Mouse (Mus musculus): Measurements from ENCODE around the gene Snapc2. TPM values are rescaled to one million over a fixed set of nuclear protein-coding genes. Genes with fewer than 3 reads are reported as not detected.

Snapc2 gene
- total and polyA plus RNA-seq, 3 experiments, result 22.4 to 30.8 (median 30.0) TPM

- Histone ChIP-seq H3K9me3 (replicated peaks; ENCODE audit: low read length) (no peaks in the 10 kb centered on the region), H3K9ac (ENCODE audit: insufficient read depth, low read depth) (no peak overlapping the region), H3K4me3 (replicated peaks in 1 of 3; ENCODE audit: low read depth in 2 of 3, low read length in 2 of 3, poor library complexity in 1 of 3) (no peak overlapping the region), H3K4me2 (ENCODE audit: insufficient read depth, low read depth, poor library complexity, severe bottlenecking) (no peak overlapping the region), H3K27ac (ENCODE audit: insufficient read depth, low read depth) (no peak overlapping the region), H3K27me3 (replicated peaks) (no peaks in the 10 kb centered on the region), H3K79me2 (replicated peaks; ENCODE audit: control insufficient read depth, extremely low read depth, insufficient read depth, poor library complexity, severe bottlenecking) (no peaks in the 10 kb centered on the region), H3K4me1 (ENCODE audit: control insufficient read depth in 1 of 2, insufficient read depth in 2 of 2) (peaks cover 3 to 6% of the 10 kb centered on the region in 2 experiments), H3K36me3 (replicated peaks in 1 of 2; ENCODE audit: control insufficient read depth in 1 of 2, insufficient read depth in 1 of 2, low read length in 1 of 2) (peaks cover 78 to 96% of the 10 kb centered on the region in 2 experiments)
- no peak for DNase-seq (ENCODE audit: extremely low read depth)
- TF ChIP-seq GABPA (IDR thresholded peaks at IDR 0.05; ENCODE audit: insufficient replicate concordance, low read depth, low read length), result no peak
- no peak for TF ChIP-seq POLR2AphosphoS2 (IDR thresholded peaks at IDR 0.05; ENCODE audit: low read depth, low read length)
- TF ChIP-seq MAZ (IDR thresholded peaks at IDR 0.05; ENCODE audit: low read depth, low read length), result no peak
- no peak for TF ChIP-seq NELFE (IDR thresholded peaks at IDR 0.05; ENCODE audit: low read depth, low read length)
- TF ChIP-seq ZC3H11A (IDR thresholded peaks at IDR 0.05; ENCODE audit: low read depth, low read length), result no peak
- TF ChIP-seq TCF12 (IDR thresholded peaks at IDR 0.05; ENCODE audit: low read depth, low read length), result no peak
- no peak for TF ChIP-seq MEF2A (IDR thresholded peaks at IDR 0.05; ENCODE audit: borderline replicate concordance, low read depth, low read length)
- no peak for TF ChIP-seq MYC (IDR thresholded peaks at IDR 0.05; ENCODE audit: low read depth, low read length)
- no peak for TF ChIP-seq CHD1 (IDR thresholded peaks at IDR 0.05; ENCODE audit: low read depth, low read length)
- no peak for TF ChIP-seq JUND (conservative IDR thresholded peaks at IDR 0.05; ENCODE audit: low read depth, low read length)
- no peak for TF ChIP-seq UBTF (IDR thresholded peaks at IDR 0.05; ENCODE audit: low read depth, low read length)
- dilution Hi-C loops (cut with MboI; ENCODE audit: extremely low pct_ligation_motif_present, extremely low pct_unique_long_range_greater_than_20kb, low sequenced_read_pairs), result no loop called here
- in situ Hi-C loops (cut with MboI; ENCODE audit: low pct_ligation_motif_present, low pct_unique_long_range_greater_than_20kb, low sequenced_read_pairs), result loop anchor here (10.0 kb wide), 1 partner anchor 56 kb away; no protein-coding TSS in a partner anchor
Observed at GRCm38 (mm10) chr8:4258678-4259077, 5.8 kb downstream of the Snapc2 start.

- Histone ChIP-seq H3K36me3 (replicated peaks in 1 of 2; ENCODE audit: control insufficient read depth in 1 of 2, insufficient read depth in 1 of 2, low read length in 1 of 2) (peaks cover 81 to 99% of the 10 kb centered on the region in 2 experiments), H3K79me2 (replicated peaks; ENCODE audit: control insufficient read depth, extremely low read depth, insufficient read depth, poor library complexity, severe bottlenecking) (no peaks in the 10 kb centered on the region), H3K9me3 (replicated peaks; ENCODE audit: low read length) (no peaks in the 10 kb centered on the region), H3K4me2 (ENCODE audit: insufficient read depth, low read depth, poor library complexity, severe bottlenecking) (no peak within 1 kb of the TSS), H3K4me3 (replicated peaks in 1 of 3; ENCODE audit: low read depth in 2 of 3, low read length in 2 of 3, poor library complexity in 1 of 3) (no peak within 1 kb of the TSS), H3K4me1 (ENCODE audit: control insufficient read depth in 1 of 2, insufficient read depth in 2 of 2) (no peaks in the 10 kb centered on the region), H3K9ac (ENCODE audit: insufficient read depth, low read depth) (no peak within 1 kb of the TSS), H3K27me3 (replicated peaks) (no peaks in the 10 kb centered on the region), H3K27ac (ENCODE audit: insufficient read depth, low read depth) (no peak within 1 kb of the TSS)
- TF ChIP-seq MEF2A (IDR thresholded peaks at IDR 0.05; ENCODE audit: borderline replicate concordance, low read depth, low read length), result no peak
- no peak for TF ChIP-seq NELFE (IDR thresholded peaks at IDR 0.05; ENCODE audit: low read depth, low read length)
- TF ChIP-seq UBTF (IDR thresholded peaks at IDR 0.05; ENCODE audit: low read depth, low read length), result no peak
- no peak for TF ChIP-seq ZC3H11A (IDR thresholded peaks at IDR 0.05; ENCODE audit: low read depth, low read length)
- no peak for TF ChIP-seq KAT2A (IDR thresholded peaks at IDR 0.05; ENCODE audit: insufficient replicate concordance, low read length)
- TF ChIP-seq ELF1 (IDR thresholded peaks at IDR 0.05; ENCODE audit: low read depth, low read length), result no peak
- TF ChIP-seq RAD21 (IDR thresholded peaks at IDR 0.05; ENCODE audit: low read depth, low read length), result no peak
- no peak for TF ChIP-seq ETS1 (conservative IDR thresholded peaks at IDR 0.05; ENCODE audit: low read depth, low read length)
- TF ChIP-seq TBP (conservative IDR thresholded peaks at IDR 0.05; ENCODE audit: low read depth, low read length), result no peak
- TF ChIP-seq USF2 (conservative IDR thresholded peaks at IDR 0.05; ENCODE audit: low read depth, low read length), result no peak
- TF ChIP-seq CTCF (conservative IDR thresholded peaks at IDR 0.05 in 1 of 2, IDR thresholded peaks at IDR 0.05 in 1 of 2; ENCODE audit: low read depth in 2 of 2, low read length in 2 of 2), result no peak
- TF ChIP-seq IRF4 (IDR thresholded peaks at IDR 0.05; ENCODE audit: low read depth, low read length), result no peak
- no peak for TF ChIP-seq MAZ (IDR thresholded peaks at IDR 0.05; ENCODE audit: low read depth, low read length)
- DNase-seq (ENCODE audit: extremely low read depth), result no peak
- in situ Hi-C loops (cut with MboI; ENCODE audit: low pct_ligation_motif_present, low pct_unique_long_range_greater_than_20kb, low sequenced_read_pairs) (loop anchor here (10.0 kb wide), 1 partner anchor 56 kb away; no protein-coding TSS in a partner anchor), dilution Hi-C loops (cut with MboI; ENCODE audit: extremely low pct_ligation_motif_present, extremely low pct_unique_long_range_greater_than_20kb, low sequenced_read_pairs) (no loop called here)
Observed at GRCm38 (mm10) chr8:4259125-4259804, 6.4 kb downstream of the Snapc2 start, which contains the start of gene Ctxn1. Ctxn1 (minus strand) TSS chr8:4259274.

Data from CH12.LX (cell line).